Mouse (Mus musculus) macrophage (primary cell): ENCODE data around the gene Cntnap5b. TPM values are rescaled to one million over a fixed set of nuclear protein-coding genes. Genes with fewer than 3 reads are reported as not detected.

Source experiments
- H3K27ac ChIP-seq: fragments of 350-480 bp; formaldehyde crosslinking; 2 replicates; pipeline ENCODE4 v1.9.0; 2021
- H3K36me3 ChIP-seq: fragments of 350-480 bp; formaldehyde crosslinking; 2 replicates; pipeline ENCODE4 v1.9.0; 2021; ENCODE audit errors: inconsistent target
- H3K4me3 ChIP-seq: fragments of 350-480 bp; formaldehyde crosslinking; 2 replicates; pipeline ENCODE4 v1.9.0; 2021; ENCODE audit errors: inconsistent target
- H3K79me2 ChIP-seq: fragments of 350-480 bp; formaldehyde crosslinking; 2 replicates; pipeline ENCODE4 v1.9.0; 2021; ENCODE audit errors: inconsistent target
- WGBS: methylation state at CpG from one replicate; pipeline ENCODE4 v1.1.7; 2026; ENCODE audit warnings: inconsistent platforms; ENCODE audit not compliant: missing documents; 5-methylcytosine and 5-hydroxymethylcytosine counted together
- polyA plus RNA-seq: library from polyadenylated mRNA; stranded (reverse); fragments of 250-400 nt; gene quantifications from 3 replicates; pipeline ENCODE4 v1.2.4, GENCODE M21; 2018; ENCODE audit warnings: inconsistent platforms

Gene Cntnap5b
- polyA plus RNA-seq, 1 experiment from 2014 or later = not detected

- Histone ChIP-seq H3K27ac (no peak overlapping the region), H3K79me2 (no peaks in the 10 kb centered on the region), H3K4me3 (no peak overlapping the region), H3K36me3 (no peaks in the 10 kb centered on the region)
- 15% methylated on average over 2 of the region's 2 CpGs for WGBS
These were observed 307.2 kb downstream of the Cntnap5b start for GRCm38 (mm10) chr1:100079812-100080211.

- Histone ChIP-seq H3K36me3 (no peaks in the 10 kb centered on the region), H3K4me3 (no peak overlapping the region), H3K27ac (no peak overlapping the region), H3K79me2 (no peaks in the 10 kb centered on the region)
These were observed 328.0 kb downstream of the Cntnap5b start for GRCm38 (mm10) chr1:100100516-100100915.

GRCm38 (mm10) chr1:100101017-100101416 is 328.5 kb downstream of the Cntnap5b start:
- no peak overlapping the region for H3K4me3 ChIP-seq
- no peaks in the 10 kb centered on the region for H3K79me2 ChIP-seq
- 90% methylated on average over 1 of the region's 1 CpGs for WGBS
- H3K27ac ChIP-seq = no peak overlapping the region
- no peaks in the 10 kb centered on the region for H3K36me3 ChIP-seq

GRCm38 (mm10) chr1:100104343-100104742 is 331.8 kb downstream of the Cntnap5b start:
- Histone ChIP-seq H3K36me3 (no peaks in the 10 kb centered on the region), H3K79me2 (no peaks in the 10 kb centered on the region), H3K27ac (no peak overlapping the region), H3K4me3 (no peak overlapping the region)
- 79% methylated on average over 2 of the region's 2 CpGs for WGBS

DNA sequence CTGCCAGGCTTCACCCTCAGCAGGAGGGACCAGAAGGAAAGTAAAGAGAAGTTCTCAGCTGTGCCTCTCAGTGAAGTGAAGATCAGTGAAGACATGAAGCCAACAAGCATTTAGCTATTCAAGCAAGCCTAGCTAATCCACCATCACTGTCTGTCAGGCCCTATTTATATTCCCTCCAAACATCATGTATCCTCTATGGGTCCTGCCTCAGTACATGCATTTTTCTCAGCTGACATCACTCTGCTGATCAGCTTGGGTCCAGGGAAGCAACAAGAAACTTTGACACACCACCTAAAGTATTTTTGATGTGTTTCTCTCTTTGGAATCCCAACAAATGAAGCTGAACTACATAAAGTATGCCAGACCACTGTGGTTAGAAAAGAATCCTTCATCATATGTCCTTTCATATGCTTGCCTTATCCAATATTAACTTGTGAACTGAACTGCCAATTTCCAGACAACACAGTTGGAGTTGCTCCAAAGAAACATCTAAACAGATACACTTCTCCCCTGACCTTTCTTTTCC is 349.9 kb downstream of the Cntnap5b start:
- no peaks in the 10 kb centered on the region for H3K79me2 ChIP-seq
- H3K27ac ChIP-seq = no peak overlapping the region
- no peak overlapping the region for H3K4me3 ChIP-seq
- H3K36me3 ChIP-seq = no peaks in the 10 kb centered on the region

DNA sequence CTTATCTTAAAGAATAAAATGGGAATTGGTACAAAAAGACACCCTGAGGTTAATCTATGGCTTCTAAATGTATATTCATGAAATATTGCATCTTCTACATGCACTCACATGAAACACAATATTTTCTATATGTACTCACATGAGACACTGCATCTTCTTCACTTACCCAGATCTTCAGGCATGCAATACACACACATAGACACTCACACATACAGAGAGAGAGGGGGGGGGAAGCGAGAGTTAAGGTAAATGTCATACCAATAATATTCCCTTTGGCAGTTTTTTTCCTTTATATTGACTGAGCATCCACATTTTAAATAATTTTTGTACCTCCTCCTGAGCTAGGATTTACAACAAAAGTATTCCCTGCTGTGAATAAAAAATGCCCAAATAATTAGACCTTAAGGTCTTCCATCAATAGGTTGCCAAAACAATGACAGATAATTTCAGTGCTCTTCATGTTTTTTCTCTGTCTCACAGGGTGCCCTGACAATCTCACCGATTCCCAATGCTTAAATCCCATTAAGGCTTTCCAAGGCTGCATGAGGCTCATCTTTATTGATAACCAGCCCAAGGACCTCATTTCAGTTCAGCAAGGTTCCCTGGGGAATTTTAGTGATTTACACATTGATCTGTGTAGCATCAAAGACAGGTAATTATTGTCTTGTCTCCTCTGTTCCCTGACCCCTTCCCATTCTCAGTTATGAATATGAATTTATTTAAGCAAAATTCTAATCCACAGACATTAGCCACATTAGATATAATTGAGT is 391.2 kb downstream of the Cntnap5b start:
- Histone ChIP-seq H3K36me3 (no peaks in the 10 kb centered on the region), H3K27ac (no peak overlapping the region), H3K79me2 (no peaks in the 10 kb centered on the region), H3K4me3 (no peak overlapping the region)
- WGBS = 83% methylated on average over 2 of the region's 2 CpGs

GRCm38 (mm10) chr1:100171566-100171965 is 399.0 kb downstream of the Cntnap5b start:
- no peak overlapping the region for H3K27ac ChIP-seq
- no peaks in the 10 kb centered on the region for H3K79me2 ChIP-seq

DNA sequence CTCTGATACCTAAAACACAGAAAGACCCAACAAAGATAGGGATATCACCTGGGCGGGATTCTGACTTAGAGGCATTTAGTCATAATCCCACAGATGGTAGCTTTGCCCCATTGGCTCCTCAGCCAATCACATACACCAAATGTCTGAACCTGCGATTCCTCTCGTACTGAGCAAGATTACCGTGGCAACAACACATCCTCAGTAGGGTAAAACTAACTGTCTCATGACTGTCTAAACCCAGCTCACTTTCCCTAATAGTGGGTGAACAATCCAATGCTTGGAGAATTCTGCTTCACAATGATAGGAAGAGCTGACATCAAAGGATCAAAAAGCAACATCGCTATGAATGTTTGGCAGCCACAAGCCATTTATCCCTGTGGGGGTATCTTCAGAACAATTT is 407.5 kb downstream of the Cntnap5b start:
- no peak overlapping the region for H3K27ac ChIP-seq
- H3K79me2 ChIP-seq = no peaks in the 10 kb centered on the region
- H3K36me3 ChIP-seq = no peaks in the 10 kb centered on the region
- WGBS = 92% methylated on average over 5 of the region's 5 CpGs
- no peak overlapping the region for H3K4me3 ChIP-seq

More at GRCm38 (mm10) chr1:100171566-100171965, 399.0 kb downstream of the Cntnap5b start:
- Histone ChIP-seq H3K36me3 (no peaks in the 10 kb centered on the region), H3K4me3 (no peak overlapping the region)

- H3K79me2 ChIP-seq = no peaks in the 10 kb centered on the region
- H3K27ac ChIP-seq = no peak overlapping the region
- H3K36me3 ChIP-seq = no peaks in the 10 kb centered on the region
- no peak overlapping the region for H3K4me3 ChIP-seq
- 28% methylated on average over 3 of the region's 6 CpGs for WGBS
These were observed 459.5 kb downstream of the Cntnap5b start for GRCm38 (mm10) chr1:100231980-100232608.

DNA sequence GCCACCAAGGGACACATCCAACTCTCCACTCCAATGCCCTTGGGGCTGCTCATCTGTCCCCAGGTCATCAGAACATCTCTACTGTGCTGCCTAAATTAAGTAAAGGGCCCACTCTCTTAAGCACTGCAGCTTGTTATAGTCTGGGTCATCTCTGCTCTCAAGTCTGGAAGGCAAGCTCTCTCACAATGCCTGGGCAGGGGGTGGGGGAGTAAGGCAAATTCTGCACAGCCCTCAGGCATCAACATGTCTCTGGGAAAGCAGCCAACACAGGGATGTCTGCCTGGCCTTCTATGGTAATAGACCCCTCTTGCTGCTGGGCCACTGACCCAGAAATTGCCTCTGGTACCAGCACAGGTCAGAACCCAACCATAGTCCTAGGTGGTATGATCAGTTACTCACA is 479.4 kb downstream of the Cntnap5b start:
- H3K36me3 ChIP-seq = no peaks in the 10 kb centered on the region
- H3K27ac ChIP-seq = no peak overlapping the region
- H3K79me2 ChIP-seq = no peaks in the 10 kb centered on the region
- no peak overlapping the region for H3K4me3 ChIP-seq

DNA sequence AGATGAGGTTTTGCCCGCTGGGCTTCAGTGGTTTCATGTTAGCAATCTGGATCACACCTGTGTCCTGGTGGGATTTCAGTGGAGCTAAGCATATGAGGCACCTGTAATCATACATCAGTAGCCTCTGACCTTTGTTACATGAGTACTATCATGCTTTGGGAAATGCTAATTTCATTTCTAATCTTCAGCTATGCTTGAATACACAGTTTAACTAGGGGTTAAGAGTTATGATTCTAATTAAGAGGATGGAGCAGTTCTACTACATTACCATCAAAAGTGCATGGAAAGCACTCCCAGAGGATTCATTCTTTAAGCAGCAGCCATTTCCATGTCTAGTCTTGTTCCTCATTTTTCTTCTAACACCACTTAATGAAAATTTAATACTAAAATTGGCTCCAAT is 538.1 kb downstream of the Cntnap5b start:
- no peaks in the 10 kb centered on the region for H3K79me2 ChIP-seq
- H3K27ac ChIP-seq = no peak overlapping the region
- no peak overlapping the region for H3K4me3 ChIP-seq
- no peaks in the 10 kb centered on the region for H3K36me3 ChIP-seq
- 100% methylated on average over 1 of the region's 1 CpGs for WGBS

- 66% methylated on average over 3 of the region's 3 CpGs for WGBS
- Histone ChIP-seq H3K4me3 (no peak overlapping the region), H3K79me2 (no peaks in the 10 kb centered on the region), H3K27ac (no peak overlapping the region), H3K36me3 (no peaks in the 10 kb centered on the region)
These were observed 558.5 kb downstream of the Cntnap5b start for GRCm38 (mm10) chr1:100331066-100331465.

GRCm38 (mm10) chr1:100369415-100370113 is 597.0 kb downstream of the Cntnap5b start:
- Histone ChIP-seq H3K4me3 (no peak overlapping the region), H3K79me2 (no peaks in the 10 kb centered on the region), H3K36me3 (no peaks in the 10 kb centered on the region), H3K27ac (no peak overlapping the region)
- 79% methylated on average over 5 of the region's 5 CpGs for WGBS

DNA sequence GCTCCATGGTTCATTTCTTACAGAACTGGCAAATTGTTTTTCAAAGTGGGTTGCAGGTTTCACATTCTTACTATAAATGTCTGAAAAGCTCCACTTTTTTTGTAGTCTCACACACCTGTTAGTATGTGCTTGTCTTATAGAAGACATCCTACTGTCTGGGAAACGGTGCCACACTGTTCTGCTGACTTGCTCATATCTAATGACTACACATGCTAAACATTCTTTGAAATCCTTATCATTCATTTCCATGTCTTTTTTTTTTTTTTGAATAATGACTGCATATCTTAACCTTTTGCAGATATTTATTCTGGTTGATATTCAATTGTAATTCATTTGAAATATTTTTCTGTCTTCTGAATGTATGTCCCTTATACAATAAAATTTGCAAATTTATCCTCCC is 613.7 kb downstream of the Cntnap5b start:
- Histone ChIP-seq H3K79me2 (no peaks in the 10 kb centered on the region), H3K36me3 (no peaks in the 10 kb centered on the region), H3K4me3 (no peak overlapping the region), H3K27ac (no peak overlapping the region)
- 40% methylated on average over 1 of the region's 1 CpGs for whole genome bisulfite sequencing

- Histone ChIP-seq H3K36me3 (no peaks in the 10 kb centered on the region), H3K27ac (no peak overlapping the region), H3K79me2 (no peaks in the 10 kb centered on the region), H3K4me3 (no peak overlapping the region)
These were observed 621.5 kb downstream of the Cntnap5b start for GRCm38 (mm10) chr1:100394034-100394433.
